In genomic region chr9:25051901-25052300, GRCm38 (mm10) we compare ENCODE assay signal across 25 mouse cellular contexts. TPM values are rescaled to one million over a fixed set of nuclear protein-coding genes. Genes with fewer than 3 reads are reported as not detected.
"Had no signal": no experiment of that assay in that cellular context is flagged by ENCODE, and none has a peak within 500 bp of the region (broad histone marks: within the 10 kb centered on the region; RNA-seq: fewer than 3 reads in every experiment).

No protein-coding gene starts in this region.

- H3K9me3 ChIP-seq: neural tube, embryonic 13.5 days; neural tube, embryonic 15.5 days; stomach, embryonic 15.5 days had no signal

- H3K27me3 ChIP-seq: neural tube, embryonic 13.5 days; neural tube, embryonic 15.5 days; stomach, embryonic 15.5 days had no signal

- H3K4me1 ChIP-seq: neural tube, embryonic 13.5 days; stomach, embryonic 15.5 days had no signal

- H3K4me3 ChIP-seq: neural tube, embryonic 13.5 days; neural tube, embryonic 15.5 days; stomach, embryonic 15.5 days had no signal

- H3K36me3 ChIP-seq: neural tube, embryonic 13.5 days; neural tube, embryonic 15.5 days; stomach, embryonic 15.5 days had no signal

- H3K27ac ChIP-seq: neural tube, embryonic 13.5 days; neural tube, embryonic 15.5 days; stomach, embryonic 15.5 days; stomach, postnatal 0 days had no signal

- DNase-seq: retina, postnatal 1 day; right cerebral cortex, adult 18-20 months; right cerebral cortex, postnatal 14 days; right cerebral cortex, postnatal 25 days; right cerebral cortex, postnatal 4 days; spleen, adult 18-20 months; thymus, adult 18-20 months; thymus, adult 2 months; thymus, postnatal 14 days; thymus, postnatal 25 days; thymus, postnatal 36 days; thymus, postnatal 4 days had no signal

RNA-seq across cellular contexts. Expression of gene Gm10181, which starts 37.3 kb away (rescaled TPM):
- total RNA-seq: neutrophil, adult 5-6 weeks had no signal
- polyA plus RNA-seq: neural tube, embryonic 13.5 days; neural tube, embryonic 14.5 days; neural tube, embryonic 15.5 days; small intestine, adult 2 months; spleen, adult 2 months; stomach, embryonic 14.5 days; stomach, embryonic 15.5 days; stomach, embryonic 16.5 days; stomach, postnatal 0 days; testis, adult 2 months; thymus, adult 2 months; thymus, postnatal 0 days; urinary bladder, adult 2 months had no signal
